Mouse (Mus musculus) heart, adult 18-20 months (tissue): ENCODE results near the gene Peli1. TPM values are rescaled to one million over a fixed set of nuclear protein-coding genes. Genes with fewer than 3 reads are reported as not detected.

Experiments
- DNase-seq, 2 experiments: peaks; one replicate each; pipeline ENCODE4 v3.0.0; 2021 to 2022; ENCODE audit warnings: mixed read lengths in 1 of 2
- total RNA-seq, 2 experiments: library from RNA; stranded (reverse); gene quantifications; 2 replicates each; pipeline ENCODE4 v1.2.3; 2021

The Peli1 gene
- total RNA-seq, 2 experiments from 2014 or later: 12.7 to 17.6 TPM

- no peak for DNase-seq
Measured at GRCm38 (mm10) chr11:21092621-21093020, 1.5 kb downstream of the Peli1 start.

DNA sequence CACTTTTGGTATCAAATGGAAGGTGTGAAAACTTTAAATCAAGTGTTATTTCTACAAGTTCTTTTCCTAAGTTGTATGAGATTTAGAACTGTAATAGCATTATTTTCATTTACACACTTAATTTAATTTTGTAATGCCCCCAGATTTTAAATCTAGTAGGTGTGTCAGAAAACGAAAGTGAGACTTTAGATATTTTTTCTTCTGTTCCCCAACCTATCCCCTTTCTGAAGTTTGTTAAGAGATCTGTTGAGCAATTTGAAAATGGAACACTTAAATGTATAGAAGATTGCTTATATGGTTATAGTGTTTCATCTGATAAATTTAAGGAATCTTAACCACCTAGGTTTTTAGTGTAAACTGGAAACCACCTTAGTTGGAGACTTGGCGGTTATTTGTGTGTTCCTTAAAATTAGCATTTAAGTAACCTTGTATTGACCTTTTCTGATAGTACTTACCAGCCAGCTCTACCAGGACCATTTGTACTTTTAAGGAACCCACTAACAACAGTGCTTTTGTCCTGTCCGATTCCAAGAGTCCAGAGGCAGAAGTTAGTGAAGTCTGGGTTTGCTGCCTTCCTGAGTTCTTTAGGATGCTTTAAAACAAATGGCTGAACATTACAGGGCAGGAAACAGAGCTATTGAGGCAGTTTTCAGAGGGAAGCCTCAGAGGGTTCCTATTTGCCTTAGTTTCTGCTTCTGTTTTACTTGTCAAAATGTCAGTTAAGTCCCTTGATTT is 2.2 kb downstream of the Peli1 start:
- DNase-seq: no peak

GRCm38 (mm10) chr11:21096590-21096989 is 5.5 kb downstream of the Peli1 start:
- no peak for DNase-seq

GRCm38 (mm10) chr11:21098457-21098856 is 7.4 kb downstream of the Peli1 start:
- no peak for DNase-seq

- DNase-seq: no peak
Measured at GRCm38 (mm10) chr11:21100704-21101103, 9.6 kb downstream of the Peli1 start.

DNA sequence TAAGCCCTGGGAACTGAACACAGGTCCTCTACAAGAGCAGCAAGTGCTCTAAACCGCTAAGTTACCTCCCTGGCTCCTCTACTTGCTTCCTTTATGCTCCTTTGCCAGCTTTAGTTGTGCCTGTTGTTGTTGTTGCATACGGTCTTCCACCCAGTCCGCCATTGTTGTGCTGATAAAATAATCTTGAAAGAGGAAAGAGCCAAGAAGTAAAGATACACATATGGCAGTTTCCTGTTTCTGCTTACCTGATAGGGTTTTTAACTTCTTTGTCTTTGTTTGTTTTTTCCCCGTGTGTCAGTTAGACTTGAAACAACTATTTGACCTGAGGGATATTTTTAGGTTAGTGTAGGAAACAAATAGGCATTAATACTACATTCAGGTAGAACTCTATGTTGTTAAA is 10.2 kb downstream of the Peli1 start:
- no peak for DNase-seq

DNA sequence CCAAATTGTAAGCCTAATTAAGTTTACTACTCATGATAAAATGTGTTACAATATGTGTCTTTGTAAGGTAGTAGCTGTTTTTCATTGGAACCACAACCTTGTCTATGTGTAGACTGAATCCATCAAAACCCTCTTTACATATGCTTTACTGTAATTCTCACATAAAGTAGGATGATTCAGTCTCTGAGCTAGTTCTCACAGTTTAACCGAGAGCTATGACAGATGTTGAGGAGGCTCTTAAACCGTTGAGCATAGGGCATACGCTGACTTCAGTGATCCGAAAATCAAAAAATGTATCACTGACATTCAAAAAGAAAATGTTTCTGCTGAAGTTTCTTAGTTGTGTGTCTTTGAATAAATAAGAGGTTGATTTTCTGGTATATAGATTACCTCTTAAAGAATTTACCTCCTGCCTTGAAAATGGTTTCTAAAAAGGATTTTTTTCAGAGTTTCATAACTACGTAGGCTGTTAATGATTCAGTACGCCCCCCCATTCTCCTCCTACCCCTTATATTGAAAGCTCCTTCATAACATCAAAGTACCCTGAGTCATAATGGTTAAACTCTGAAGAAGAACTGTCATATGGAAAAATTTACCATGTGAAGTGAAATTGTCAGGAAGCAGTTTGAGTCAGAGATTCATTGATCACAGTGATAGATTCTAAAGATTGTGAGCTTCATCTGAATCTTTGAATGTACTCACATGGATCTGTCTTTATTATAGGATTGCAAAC is 11.3 kb downstream of the Peli1 start:
- DNase-seq: no peak

GRCm38 (mm10) chr11:21103186-21103585 is 12.1 kb downstream of the Peli1 start:
- no peak for DNase-seq

GRCm38 (mm10) chr11:21105393-21105792 is 14.3 kb downstream of the Peli1 start:
- DNase-seq: no peak

DNA sequence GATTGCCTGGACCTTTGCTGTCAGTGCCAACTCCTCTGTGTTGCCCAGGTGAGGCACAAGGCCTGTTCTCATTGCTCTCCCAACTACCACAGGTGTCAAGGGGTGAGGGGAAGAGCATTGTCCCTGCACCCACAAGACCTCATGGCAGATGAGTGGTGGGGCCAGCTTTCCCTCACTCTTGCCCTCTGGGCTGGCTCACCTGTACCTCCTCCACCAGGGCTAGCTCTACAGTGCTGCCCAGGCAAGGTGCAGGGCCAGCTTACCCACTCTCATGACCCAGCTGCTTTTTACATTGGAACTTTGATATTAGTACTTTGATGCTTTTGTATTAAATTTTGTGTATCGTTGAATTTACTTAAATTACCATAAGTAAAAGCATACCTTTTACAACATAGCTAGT is 16.0 kb downstream of the Peli1 start:
- DNase-seq: no peak

DNA sequence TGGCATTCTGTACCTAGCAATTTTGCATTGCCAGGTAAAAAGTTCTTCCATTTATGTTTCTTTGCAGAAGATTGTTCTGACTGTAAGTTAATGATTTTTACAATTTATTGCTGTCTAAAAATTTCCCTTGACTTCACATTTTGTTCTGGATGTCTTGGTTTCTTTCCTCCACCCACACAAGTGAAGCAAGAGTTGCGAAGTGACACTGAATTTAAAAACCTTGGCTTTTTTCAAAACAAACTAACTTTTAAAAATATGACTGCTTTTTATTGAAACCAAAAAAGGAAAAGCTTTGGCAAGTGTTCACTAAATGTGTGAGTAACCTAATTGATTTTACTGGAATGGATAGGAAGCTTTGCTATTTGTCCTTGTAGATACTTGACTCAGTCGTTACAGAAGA is 18.2 kb downstream of the Peli1 start:
- DNase-seq: no peak

- DNase-seq: no peak
Measured at GRCm38 (mm10) chr11:21114516-21114915, 23.4 kb downstream of the Peli1 start.

DNA sequence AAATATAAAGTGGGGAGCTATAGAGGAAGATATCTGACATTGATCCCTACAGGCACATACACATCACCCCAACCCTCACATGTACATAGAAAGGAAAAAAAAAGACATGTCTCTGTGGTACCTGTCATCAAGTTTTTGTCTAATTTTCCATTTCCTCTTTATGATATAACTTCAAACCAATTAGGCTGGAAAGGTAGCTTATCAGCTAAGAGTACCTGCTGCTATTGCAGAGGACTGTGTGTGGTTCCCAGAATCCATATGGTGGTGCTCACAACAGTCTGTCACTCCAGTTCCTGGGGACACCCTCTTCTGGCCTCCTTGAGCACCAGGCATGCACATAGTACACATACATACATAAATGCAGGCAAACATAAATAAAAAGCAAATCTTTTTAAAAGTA is 24.7 kb downstream of the Peli1 start:
- DNase-seq: no peak

DNA sequence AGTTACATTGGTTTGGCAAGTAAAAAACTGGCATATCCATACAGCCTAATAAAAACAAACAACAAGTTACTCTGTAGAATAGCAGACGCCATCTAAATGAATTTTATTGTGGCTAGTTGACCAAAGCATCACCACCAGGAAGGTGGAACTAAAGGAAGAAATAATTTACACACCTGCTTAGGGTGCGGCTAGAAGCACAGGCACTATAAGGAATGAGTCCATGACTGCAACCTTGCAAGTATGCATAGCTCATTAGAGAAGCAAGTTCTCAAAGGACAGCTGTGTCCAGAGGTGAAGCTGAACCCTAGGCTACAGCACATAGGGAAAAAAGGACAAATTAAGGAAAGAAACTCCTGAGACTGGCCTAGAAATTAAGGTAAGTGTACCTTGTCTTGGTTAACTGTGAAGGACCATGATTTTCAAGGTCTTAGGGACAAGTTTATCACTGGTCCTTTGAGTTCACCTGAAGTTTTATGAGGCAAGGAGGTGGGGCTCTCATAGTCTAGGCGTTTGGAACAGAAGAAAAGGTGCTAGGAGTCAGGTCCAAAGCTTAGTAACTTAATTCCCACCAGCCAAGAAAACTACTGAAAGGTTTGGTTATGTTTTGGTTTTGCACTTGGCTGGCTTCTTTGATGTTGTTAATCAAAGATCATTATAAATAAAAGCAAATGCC is 25.7 kb downstream of the Peli1 start:
- no peak for DNase-seq

DNA sequence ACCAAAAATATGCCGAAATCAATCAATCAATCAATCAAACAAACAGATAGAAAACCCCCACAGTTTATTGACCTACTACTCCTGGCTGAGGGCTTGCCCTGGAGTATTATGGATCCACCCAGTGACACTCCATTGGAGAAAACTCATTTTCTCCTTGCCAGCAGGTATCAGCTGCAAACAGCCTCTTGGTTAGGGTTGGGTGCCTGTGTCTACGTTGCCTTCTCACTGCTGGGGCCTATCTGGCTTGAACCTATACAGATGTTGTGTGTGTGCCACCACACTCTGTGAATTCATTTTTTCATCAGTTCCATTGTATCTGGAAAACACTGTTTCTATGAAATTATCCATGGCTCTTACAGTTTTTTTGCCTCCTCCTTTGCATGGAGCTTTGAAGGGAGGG is 30.6 kb downstream of the Peli1 start:
- no peak for DNase-seq

GRCm38 (mm10) chr11:21122399-21122798 is 31.3 kb downstream of the Peli1 start:
- DNase-seq: no peak

DNA sequence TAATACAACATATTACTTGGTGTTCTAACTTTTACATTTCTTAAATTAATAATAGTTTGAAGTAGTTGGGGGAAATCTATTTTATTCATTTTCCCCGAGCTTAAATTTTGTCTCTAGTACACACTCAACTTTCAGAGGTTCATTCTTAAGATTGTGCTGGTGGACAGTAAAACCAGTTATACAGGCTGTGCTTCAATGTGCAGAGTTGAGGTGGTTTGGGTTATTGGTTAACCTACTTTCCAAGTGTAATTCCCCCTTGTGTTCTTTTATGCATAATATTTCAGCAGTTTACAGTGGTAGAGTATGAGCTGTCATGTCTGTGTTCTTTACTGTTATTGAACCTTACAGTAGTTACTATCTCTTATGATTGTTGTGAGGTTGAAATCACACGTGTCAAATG is 40.6 kb downstream of the Peli1 start:
- DNase-seq: no peak

DNA sequence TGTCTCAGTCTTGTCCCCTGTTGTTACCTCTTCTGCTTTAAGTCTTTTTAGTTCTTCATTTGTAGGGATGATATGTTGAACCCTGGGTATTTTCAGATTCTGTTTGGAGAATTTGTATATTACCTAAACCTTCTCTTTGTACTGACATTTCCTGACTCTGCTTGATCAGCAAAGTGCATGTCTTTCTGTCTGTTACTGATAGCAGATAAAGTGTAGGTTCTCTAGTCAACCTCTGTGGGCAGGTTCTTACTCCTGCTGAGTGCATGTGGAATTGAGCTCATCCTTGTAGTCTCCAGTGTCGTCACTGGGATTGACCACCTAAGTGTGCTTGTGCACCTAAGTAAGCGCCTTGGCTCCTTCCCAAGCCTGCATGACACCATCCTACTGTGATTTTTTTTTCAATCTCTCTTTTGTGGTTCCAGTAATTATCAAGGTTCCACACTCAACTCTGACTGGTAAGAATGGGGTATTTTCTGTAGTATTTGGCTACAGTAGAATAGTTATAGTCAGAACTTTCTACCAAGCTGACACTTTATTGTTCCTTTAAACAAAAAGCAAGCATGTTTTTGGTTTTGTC is 43.9 kb downstream of the Peli1 start:
- no peak for DNase-seq

DNA sequence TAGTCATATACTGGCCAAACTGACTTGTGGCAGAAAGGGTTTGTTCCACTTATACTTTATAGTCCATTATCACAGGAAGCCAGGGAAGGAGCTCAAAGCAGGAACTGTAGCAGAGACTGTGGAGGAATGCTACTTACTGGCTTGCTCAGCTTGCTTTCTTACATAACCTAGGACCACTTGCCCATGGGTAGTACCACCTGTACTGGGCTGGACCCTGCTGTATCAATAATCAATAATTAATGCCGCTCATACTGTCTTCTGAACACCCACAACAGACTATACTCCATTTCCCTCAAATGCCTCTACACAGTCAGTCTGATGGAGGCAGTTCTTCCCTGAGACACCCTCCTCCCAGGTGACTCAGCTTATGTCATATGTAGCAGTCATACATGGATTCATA is 48.4 kb downstream of the Peli1 start:
- DNase-seq: no peak

- no peak for DNase-seq
Measured at GRCm38 (mm10) chr11:21141242-21141641, 50.2 kb downstream of the Peli1 start.

DNA sequence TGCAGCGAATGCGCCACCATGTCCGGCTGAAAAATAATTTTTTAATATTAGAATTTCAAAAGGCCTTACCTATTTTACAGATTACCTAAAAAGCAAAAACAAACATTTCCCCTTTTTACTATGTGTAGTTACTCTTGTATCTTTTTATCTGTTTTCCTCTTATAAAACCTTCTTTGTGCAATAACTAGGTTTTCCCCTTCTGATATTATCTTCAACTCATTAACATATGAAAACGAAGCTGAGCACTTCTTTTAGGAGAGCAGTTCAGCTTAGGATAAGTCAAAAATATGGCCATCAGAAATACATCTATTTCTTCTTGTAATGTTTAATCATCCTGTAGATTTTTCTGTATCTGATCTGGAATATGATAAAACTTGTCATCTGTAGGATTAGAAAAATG is 50.7 kb downstream of the Peli1 start:
- no peak for DNase-seq

GRCm38 (mm10) chr11:21149476-21149875 is 58.4 kb downstream of the Peli1 start:
- DNase-seq: no peak

DNA sequence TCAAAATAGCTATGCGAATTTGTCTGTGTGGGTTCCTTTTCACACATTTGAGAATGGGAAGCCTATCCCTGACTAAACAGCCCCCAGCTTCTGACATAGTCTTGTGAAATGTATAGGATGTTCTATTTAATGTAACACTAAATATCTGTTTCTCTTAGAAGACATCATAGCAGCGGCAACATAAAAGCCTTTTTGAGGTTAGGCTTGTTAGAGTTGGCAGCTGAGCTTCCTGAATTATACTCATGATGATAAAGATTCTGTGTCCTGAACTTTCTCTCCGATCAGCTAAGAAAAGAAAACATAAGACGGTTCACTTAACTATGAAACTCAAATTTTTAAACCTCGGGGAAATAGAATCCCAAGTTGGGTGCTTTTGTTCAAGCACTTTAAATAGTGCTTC is 59.2 kb downstream of the Peli1 start:
- DNase-seq: no peak
